Mouse (Mus musculus) liver, adult 2 months (tissue): Measurements from ENCODE around the gene Fblim1. TPM values are rescaled to one million over a fixed set of nuclear protein-coding genes. Genes with fewer than 3 reads are reported as not detected.

ENCODE experiments used
- DNase-seq: peaks from one replicate; pipeline ENCODE4 v3.0.0-alpha.2; 2011; ENCODE audit warnings: low read depth, low spot score; ENCODE audit errors: extremely low read depth
- H3K27ac ChIP-seq: fragments of 200-500 bp; replicated peaks from 2 replicates; pipeline ENCODE4 v1.5.1; 2012; ENCODE audit warnings: low read depth, mild to moderate bottlenecking, control low read depth, inconsistent platforms, low read length; ENCODE audit not compliant: insufficient read depth
- H3K27me3 ChIP-seq: fragments of 200-500 bp; 2 replicates; pipeline ENCODE4 v1.6.1; 2012; ENCODE audit warnings: mild to moderate bottlenecking, moderate library complexity, low read length, inconsistent platforms; ENCODE audit not compliant: control insufficient read depth, insufficient read depth
- H3K36me3 ChIP-seq: fragments of 200-500 bp; 2 replicates; pipeline ENCODE4 v1.6.1; 2012; ENCODE audit warnings: low read length, inconsistent platforms; ENCODE audit not compliant: control insufficient read depth, insufficient read depth
- H3K4me1 ChIP-seq: fragments of 200-500 bp; 2 replicates; pipeline ENCODE4 v1.6.1; 2011; ENCODE audit warnings: low read length; ENCODE audit not compliant: control insufficient read depth, insufficient read depth
- H3K4me3 ChIP-seq: fragments of 200-500 bp; 2 replicates; pipeline ENCODE4 v1.5.1; 2011; ENCODE audit warnings: low read depth, mild to moderate bottlenecking, control low read depth, low read length, moderate library complexity; ENCODE audit not compliant: insufficient read depth
- H3K79me2 ChIP-seq: fragments of 200-500 bp; 2 replicates; pipeline ENCODE4 v1.6.1; 2012; ENCODE audit warnings: inconsistent platforms, mild to moderate bottlenecking, low read length, moderate library complexity; ENCODE audit not compliant: control insufficient read depth, insufficient read depth
- H3K9ac ChIP-seq: fragments of 200-500 bp; 2 replicates; pipeline ENCODE4 v1.6.1; 2012; ENCODE audit warnings: low read depth, mild to moderate bottlenecking, control low read depth, inconsistent platforms, low read length
- CTCF ChIP-seq: fragments of 200-500 bp; IDR thresholded peaks from 2 replicates; pipeline ENCODE4 v1.5.1; 2011; ENCODE audit warnings: low read depth, low read length, control low read depth
- POLR2A ChIP-seq: fragments of 200-500 bp; IDR thresholded peaks from 2 replicates; pipeline ENCODE4 v1.6.1; 2011; ENCODE audit warnings: low read length, control low read depth; ENCODE audit not compliant: insufficient read depth; ENCODE audit errors: extremely low read depth
- WGBS: fragments of 180-500 bp; shearing (Covaris S2); methylation state at CpG from one replicate; pipeline ENCODE4 v1.1.7; 2018; 5-methylcytosine and 5-hydroxymethylcytosine counted together
- polyA plus RNA-seq: library from polyadenylated mRNA; depleted of rRNA; stranded (reverse); fragments of >200 nt; gene quantifications from 2 replicates; pipeline ENCODE4 v1.2.3, GENCODE M21; 2012
- total RNA-seq: library from RNA; depleted of rRNA; stranded (reverse); fragments of >200 nt; gene quantifications from 2 replicates; pipeline ENCODE4 v1.2.3, GENCODE M21; 2014

The Fblim1 gene
- total and polyA plus RNA-seq, 2 experiments, result 0.37 to 0.86 TPM

DNA sequence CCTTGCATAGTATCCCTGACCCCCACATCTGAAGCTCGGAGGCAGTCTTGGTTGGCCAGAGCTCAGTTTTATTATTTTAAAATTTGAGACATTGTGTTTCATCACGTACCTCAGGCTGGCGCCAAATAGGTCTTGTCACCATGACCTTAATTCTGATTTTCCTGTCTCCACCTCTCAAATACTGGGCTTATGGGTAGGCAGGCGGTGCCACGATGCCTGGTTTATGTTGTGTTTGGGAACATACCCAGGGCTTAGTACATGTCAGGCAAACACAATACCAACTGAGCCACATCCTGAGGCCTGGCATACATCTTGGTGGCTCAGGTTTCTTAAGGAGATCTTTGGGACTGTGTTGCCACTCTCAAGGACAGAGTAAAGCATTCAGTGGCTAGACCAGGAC, 16.7 kb upstream of the Fblim1 start:
- peaks cover 17% of the 10 kb centered on the region for H3K4me1 ChIP-seq
- peak overlapping the region; percentile 91 for H3K27ac ChIP-seq
- no peaks in the 10 kb centered on the region for H3K27me3 ChIP-seq
- no peaks in the 10 kb centered on the region for H3K36me3 ChIP-seq
- DNase-seq, result peak; percentile 70
- TF ChIP-seq CTCF (no peak), POLR2A (no peak)
- H3K9ac ChIP-seq, result peak overlapping the region; percentile 60
- peaks cover 8% of the 10 kb centered on the region; the same call in 1 of the 2 replicates for H3K79me2 ChIP-seq
- WGBS, result 23% methylated on average over 5 of the region's 5 CpGs
- peak overlapping the region; percentile 77 for H3K4me3 ChIP-seq

GRCm38 (mm10) chr4:141622091-141622490, 16.2 kb upstream of the Fblim1 start:
- Histone ChIP-seq H3K9ac (no peak overlapping the region; the same call in 1 of the 2 replicates), H3K79me2 (peaks cover 8% of the 10 kb centered on the region; the same call in 1 of the 2 replicates), H3K4me3 (no peak overlapping the region), H3K36me3 (no peaks in the 10 kb centered on the region), H3K27ac (no peak overlapping the region), H3K27me3 (no peaks in the 10 kb centered on the region), H3K4me1 (peaks cover 19% of the 10 kb centered on the region)
- WGBS, result 65% methylated on average over 8 of the region's 8 CpGs
- TF ChIP-seq CTCF (no peak), POLR2A (no peak)
- no peak for DNase-seq

- WGBS, result 78% methylated on average over 8 of the region's 8 CpGs
- H3K79me2 ChIP-seq, result peaks cover 8% of the 10 kb centered on the region; the same call in 1 of the 2 replicates
- H3K9ac ChIP-seq, result no peak overlapping the region
- no peaks in the 10 kb centered on the region for H3K36me3 ChIP-seq
- DNase-seq, result peak; percentile 68
- no peak for TF ChIP-seq POLR2A
- TF ChIP-seq CTCF, result no peak
- H3K27me3 ChIP-seq, result no peaks in the 10 kb centered on the region
- H3K27ac ChIP-seq, result no peak overlapping the region
- H3K4me3 ChIP-seq, result no peak overlapping the region
- H3K4me1 ChIP-seq, result peaks cover 23% of the 10 kb centered on the region
These were observed 15.4 kb upstream of the Fblim1 start for GRCm38 (mm10) chr4:141621297-141621696.

DNA sequence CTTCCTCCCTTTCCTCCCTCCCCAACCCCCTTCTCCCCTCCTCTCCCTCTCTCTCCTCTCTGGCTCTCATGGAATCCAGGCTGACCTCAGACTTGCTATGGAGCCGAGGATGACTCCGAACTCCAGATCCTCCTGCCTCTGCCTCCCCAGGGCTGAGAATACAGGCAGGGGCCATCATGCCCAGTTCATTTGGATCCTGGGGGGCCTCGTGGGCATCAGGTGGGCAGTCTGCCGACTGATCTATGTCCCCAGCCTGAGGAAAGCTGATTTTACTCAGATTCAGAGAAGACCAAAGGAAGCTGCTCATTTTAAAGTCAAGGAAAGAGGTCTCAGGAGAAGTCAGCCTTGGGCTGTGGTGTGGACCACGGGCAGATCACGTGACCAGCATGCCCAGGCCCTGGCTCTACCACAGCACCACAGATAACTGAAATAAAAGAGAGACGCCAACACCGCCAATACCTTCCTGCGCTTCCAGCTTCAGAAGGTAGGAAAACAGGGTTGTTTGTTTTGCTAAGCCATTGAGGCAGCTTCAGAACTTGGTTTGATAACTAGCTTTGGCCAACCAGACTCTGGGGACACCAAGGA, 13.5 kb upstream of the Fblim1 start:
- Histone ChIP-seq H3K27ac (no peak overlapping the region), H3K9ac (no peak overlapping the region), H3K36me3 (0 out of 2 replicates have a peak, but pooled peaks cover 2% of the 10 kb centered on the region), H3K79me2 (peaks cover 6% of the 10 kb centered on the region; the same call in 1 of the 2 replicates), H3K27me3 (no peaks in the 10 kb centered on the region), H3K4me1 (peaks cover 19% of the 10 kb centered on the region), H3K4me3 (no peak overlapping the region)
- TF ChIP-seq POLR2A, result no peak
- TF ChIP-seq CTCF, result no peak
- no peak for DNase-seq
- WGBS, result 80% methylated on average over 9 of the region's 9 CpGs

- Histone ChIP-seq H3K27me3 (no peaks in the 10 kb centered on the region), H3K27ac (peak within 1 kb of the TSS; percentile 83), H3K4me1 (peaks cover 16% of the 10 kb centered on the region), H3K4me3 (peak within 1 kb of the TSS; percentile 73), H3K36me3 (0 out of 2 replicates have a peak, but pooled peaks cover 2% of the 10 kb centered on the region), H3K9ac (peak within 1 kb of the TSS; percentile 83), H3K79me2 (peaks cover 4% of the 10 kb centered on the region; the same call in 1 of the 2 replicates)
- TF ChIP-seq CTCF, result peak; percentile 83
- TF ChIP-seq POLR2A, result no peak
- 33% methylated on average over 20 of the region's 20 CpGs for WGBS
- peak; percentile 48 for DNase-seq
These were observed 12.8 kb upstream of the Fblim1 start, which contains the start of gene Tmem82 for GRCm38 (mm10) chr4:141618565-141619243. TSS of gene Tmem82 (minus strand) at chr4:141618633.
